Mouse (Mus musculus): ENCODE data around the gene Prl7a2. TPM values are rescaled to one million over a fixed set of nuclear protein-coding genes. Genes with fewer than 3 reads are reported as not detected.

Gene Prl7a2
- polyA plus RNA-seq (2014; fragmentation: Illumina TruSeq; extraction: RNeasy Lipid Tissue Mini Kit (QIAGEN cat#74804); ENCODE audit: low replicate concordance), result not detected

GRCm38 (mm10) chr13:27667936-27668335, at the start of gene Prl7a2:
Gene Prl7a2 (minus strand): TSS chr13:27668036.

GRCm38 (mm10) chr13:27716636-27717035, 48.8 kb upstream of the Prl7a2 start, which contains the start of gene Prl7d1:
Gene Prl7d1 (minus strand): TSS chr13:27716736.

GRCm38 (mm10) chr13:27642393-27642792, 25.4 kb downstream of the Prl7a2 start, which contains the start of gene Prl7a1:
Gene Prl7a1 (minus strand): TSS chr13:27642493.

GRCm38 (mm10) chr13:27610482-27610881, 57.4 kb downstream of the Prl7a2 start, which contains the start of gene Prl7b1:
Gene Prl7b1 (minus strand): TSS chr13:27610582.

Other genes with a start within 250 kb of the Prl7a2 start
- gene Prl8a6, start 229.3 kb downstream of the Prl7a2 start, polyA plus RNA-seq (2014; fragmentation: Illumina TruSeq; extraction: RNeasy Lipid Tissue Mini Kit (QIAGEN cat#74804); ENCODE audit: low replicate concordance), result not detected
- gene Prl8a8, start 154.8 kb downstream of the Prl7a2 start, polyA plus RNA-seq (2014; fragmentation: Illumina TruSeq; extraction: RNeasy Lipid Tissue Mini Kit (QIAGEN cat#74804); ENCODE audit: low replicate concordance), result not detected
- not detected for gene Prl8a9, start 103.4 kb downstream of the Prl7a2 start, polyA plus RNA-seq (2014; fragmentation: Illumina TruSeq; extraction: RNeasy Lipid Tissue Mini Kit (QIAGEN cat#74804); ENCODE audit: low replicate concordance)
- gene Prl8a1, start 85.9 kb downstream of the Prl7a2 start, polyA plus RNA-seq (2014; fragmentation: Illumina TruSeq; extraction: RNeasy Lipid Tissue Mini Kit (QIAGEN cat#74804); ENCODE audit: low replicate concordance), result not detected
- not detected for gene Prl7b1, start 57.5 kb downstream of the Prl7a2 start, polyA plus RNA-seq (2014; fragmentation: Illumina TruSeq; extraction: RNeasy Lipid Tissue Mini Kit (QIAGEN cat#74804); ENCODE audit: low replicate concordance)
- gene Prl7a1, start 25.5 kb downstream of the Prl7a2 start, polyA plus RNA-seq (2014; fragmentation: Illumina TruSeq; extraction: RNeasy Lipid Tissue Mini Kit (QIAGEN cat#74804); ENCODE audit: low replicate concordance), result not detected
- not detected for gene Prl7d1, start 48.7 kb upstream of the Prl7a2 start, polyA plus RNA-seq (2014; fragmentation: Illumina TruSeq; extraction: RNeasy Lipid Tissue Mini Kit (QIAGEN cat#74804); ENCODE audit: low replicate concordance)
- gene Prl7c1, start 112.8 kb upstream of the Prl7a2 start, polyA plus RNA-seq (2014; fragmentation: Illumina TruSeq; extraction: RNeasy Lipid Tissue Mini Kit (QIAGEN cat#74804); ENCODE audit: low replicate concordance), result not detected
- gene Prl2a1, start 133.6 kb upstream of the Prl7a2 start, polyA plus RNA-seq (2014; fragmentation: Illumina TruSeq; extraction: RNeasy Lipid Tissue Mini Kit (QIAGEN cat#74804); ENCODE audit: low replicate concordance), result not detected
- not detected for gene Prl2c1, start 181.3 kb upstream of the Prl7a2 start, polyA plus RNA-seq (2014; fragmentation: Illumina TruSeq; extraction: RNeasy Lipid Tissue Mini Kit (QIAGEN cat#74804); ENCODE audit: low replicate concordance)